Mouse (Mus musculus): ENCODE measurements around the gene Fam171b.

The Fam171b gene

GRCm38 (mm10) chr2:83893701-83894100, 81.3 kb downstream of the Fam171b start:
- no peak for DNase-seq

DNA sequence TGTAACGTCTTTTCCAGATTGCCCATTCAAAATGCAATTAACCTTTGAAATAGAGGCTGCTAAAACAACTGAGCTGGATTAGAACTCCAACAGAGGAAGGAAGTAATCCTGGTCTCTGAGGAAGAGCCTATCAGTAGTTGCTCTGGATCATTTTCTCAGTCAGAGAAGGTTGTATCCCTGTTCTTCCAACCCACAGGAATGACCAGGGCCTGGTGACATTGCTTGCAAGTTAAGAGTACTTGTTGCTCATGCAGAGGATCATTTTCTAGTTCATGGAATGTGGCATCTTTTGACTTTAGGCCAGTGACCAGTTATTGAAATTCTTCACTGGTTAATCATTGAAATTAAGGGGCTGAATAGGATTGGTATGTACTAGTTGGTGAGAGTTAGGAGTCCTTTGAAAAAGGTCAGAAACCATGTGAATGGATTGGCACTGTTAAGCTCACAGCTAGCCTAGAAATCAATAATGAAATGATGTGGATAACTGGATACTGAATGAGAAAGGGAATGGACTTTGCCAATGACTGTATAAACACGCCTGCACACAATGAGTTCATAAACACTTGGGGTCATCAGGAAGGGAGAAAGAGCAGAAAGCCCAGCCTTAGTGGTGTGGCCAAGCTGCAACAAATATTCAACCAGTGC, 89.6 kb downstream of the Fam171b start:
- no peak for DNase-seq

DNA sequence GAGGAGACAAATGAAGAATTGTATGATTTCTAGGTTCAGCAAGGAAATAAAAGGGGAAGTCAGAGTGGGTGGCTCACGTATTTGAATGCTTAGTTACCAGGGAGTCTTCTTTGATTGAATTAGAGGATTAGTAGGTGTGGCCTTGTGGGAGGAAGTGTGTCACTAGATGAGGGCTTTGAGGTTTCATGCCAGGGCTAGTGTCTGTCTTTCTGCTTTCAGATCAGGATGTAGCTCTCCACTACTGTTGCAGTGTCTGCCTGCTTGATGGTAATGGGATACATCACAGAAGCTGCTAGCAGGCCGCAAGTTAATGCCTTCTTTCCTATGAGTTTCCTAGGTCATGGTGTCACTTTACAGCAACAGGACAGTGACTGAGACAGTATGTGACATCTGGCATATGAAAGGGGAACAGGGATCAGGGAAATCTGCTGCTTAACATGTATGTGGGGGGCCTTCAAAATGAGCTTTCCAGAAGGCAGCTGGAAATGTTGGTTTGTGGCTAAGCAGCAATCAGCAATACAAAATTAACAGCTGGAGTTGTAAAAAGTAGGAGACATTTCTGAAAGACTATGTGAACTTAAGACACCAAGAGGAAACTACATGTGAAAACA, 117.1 kb downstream of the Fam171b start:
- no peak for DNase-seq

All from thymus, postnatal 36 days (tissue).